Mouse (Mus musculus) myocyte (in vitro differentiated cells): ENCODE data around the gene Tada2b.

Experiments used
- CEBPB ChIP-seq: IDR thresholded peaks from 2 replicates; pipeline ENCODE4 v1.6.1; 2011; ENCODE audit warnings: mild to moderate bottlenecking, moderate library complexity; ENCODE audit not compliant: poor library complexity, insufficient read depth, severe bottlenecking
- E2F4 ChIP-seq: IDR thresholded peaks from one replicate; pipeline ENCODE4 v1.6.1; 2011; ENCODE audit warnings: mild to moderate bottlenecking, control low read depth, moderate library complexity; ENCODE audit not compliant: insufficient read depth
- MAX ChIP-seq: IDR thresholded peaks from one replicate; pipeline ENCODE4 v1.6.1; 2011; ENCODE audit warnings: low read depth, mild to moderate bottlenecking, control low read depth
- MYOD1 ChIP-seq, 3 experiments: IDR thresholded peaks; one replicate each; pipeline ENCODE4 v1.6.1; 2011; ENCODE audit warnings: control low read depth in 2 of 3, low read depth in 2 of 3, mild to moderate bottlenecking in 2 of 3, moderate library complexity in 1 of 3; ENCODE audit not compliant: insufficient read length in 2 of 3, control insufficient read depth in 1 of 3
- MYOG ChIP-seq, 3 experiments: IDR thresholded peaks; one replicate each; pipeline ENCODE4 v1.6.1; 2011; ENCODE audit warnings: control low read depth in 2 of 3, low read depth in 2 of 3, mild to moderate bottlenecking in 2 of 3; ENCODE audit not compliant: insufficient read length in 2 of 3, control insufficient read depth in 1 of 3, insufficient read depth in 1 of 3
- POLR2A ChIP-seq: IDR thresholded peaks from one replicate; pipeline ENCODE4 v1.6.1; 2011; ENCODE audit warnings: low read depth, mild to moderate bottlenecking, control low read depth, moderate library complexity; ENCODE audit not compliant: insufficient read length
- POLR2AphosphoS2 ChIP-seq: IDR thresholded peaks from one replicate; pipeline ENCODE4 v1.6.1; 2011; ENCODE audit warnings: low read depth, control low read depth; ENCODE audit not compliant: insufficient read length
- REST ChIP-seq: IDR thresholded peaks from one replicate; pipeline ENCODE4 v1.6.1; 2011; ENCODE audit warnings: mild to moderate bottlenecking, control low read depth, moderate library complexity; ENCODE audit not compliant: insufficient read depth, insufficient read length
- TCF12 ChIP-seq: IDR thresholded peaks from one replicate; pipeline ENCODE4 v1.6.1; 2011; ENCODE audit warnings: mild to moderate bottlenecking, control low read depth; ENCODE audit not compliant: poor library complexity, insufficient read depth, severe bottlenecking
- TCF3 ChIP-seq: IDR thresholded peaks from one replicate; pipeline ENCODE4 v1.6.1; 2011; ENCODE audit warnings: low read depth, control low read depth; ENCODE audit not compliant: insufficient read length
- USF1 ChIP-seq: IDR thresholded peaks from one replicate; pipeline ENCODE4 v1.6.1; 2011; ENCODE audit warnings: low read depth, mild to moderate bottlenecking, control low read depth, moderate library complexity

DNA sequence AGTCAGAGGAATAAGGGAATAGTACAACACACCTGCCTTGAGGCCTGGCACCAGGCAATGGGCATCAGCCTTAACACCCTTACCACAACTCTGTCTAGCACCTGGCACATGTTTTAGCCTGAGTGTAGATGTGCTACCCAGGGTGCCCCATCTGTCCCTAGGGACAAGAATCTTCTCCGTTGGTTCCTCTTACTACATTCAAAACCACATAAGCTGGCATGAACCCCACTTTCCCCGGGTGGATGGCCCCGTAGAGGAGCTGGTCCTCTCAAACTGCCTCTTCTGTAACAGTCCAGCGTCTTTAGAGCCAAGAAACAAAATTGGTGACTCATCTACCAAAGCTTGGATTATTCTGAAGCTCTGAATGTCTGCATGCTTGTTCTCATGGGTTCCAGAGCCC, 3.7 kb downstream of the Tada2b start:
- TF ChIP-seq E2F4: no peak
- TF ChIP-seq POLR2A: no peak
- TF ChIP-seq USF1: no peak
- no peak for TF ChIP-seq MYOG (IDR thresholded peaks at IDR 0.05; ENCODE audit: control insufficient read depth in 1 of 3, insufficient read depth in 1 of 3, insufficient read length in 2 of 3, low read depth in 2 of 3)
- TF ChIP-seq TCF12: no peak
- TF ChIP-seq POLR2AphosphoS2: no peak
- TF ChIP-seq TCF3: no peak
- no peak for TF ChIP-seq CEBPB
- TF ChIP-seq MAX: no peak
- no peak for TF ChIP-seq REST
- TF ChIP-seq MYOD1 (IDR thresholded peaks at IDR 0.05; ENCODE audit: control insufficient read depth in 1 of 3, insufficient read length in 2 of 3, low read depth in 2 of 3): no peak
